Mouse (Mus musculus) myocyte (in vitro differentiated cells): ENCODE results near the gene Kctd4.

Source experiments
- CEBPB ChIP-seq: IDR thresholded peaks from 2 replicates; pipeline ENCODE4 v1.6.1; 2011; ENCODE audit warnings: mild to moderate bottlenecking, moderate library complexity; ENCODE audit not compliant: poor library complexity, insufficient read depth, severe bottlenecking
- E2F4 ChIP-seq: IDR thresholded peaks from one replicate; pipeline ENCODE4 v1.6.1; 2011; ENCODE audit warnings: mild to moderate bottlenecking, control low read depth, moderate library complexity; ENCODE audit not compliant: insufficient read depth
- MAX ChIP-seq: IDR thresholded peaks from one replicate; pipeline ENCODE4 v1.6.1; 2011; ENCODE audit warnings: low read depth, mild to moderate bottlenecking, control low read depth
- MYOD1 ChIP-seq, 3 experiments: IDR thresholded peaks; one replicate each; pipeline ENCODE4 v1.6.1; 2011; ENCODE audit warnings: control low read depth in 2 of 3, low read depth in 2 of 3, mild to moderate bottlenecking in 2 of 3, moderate library complexity in 1 of 3; ENCODE audit not compliant: insufficient read length in 2 of 3, control insufficient read depth in 1 of 3
- POLR2A ChIP-seq: IDR thresholded peaks from one replicate; pipeline ENCODE4 v1.6.1; 2011; ENCODE audit warnings: low read depth, mild to moderate bottlenecking, control low read depth, moderate library complexity; ENCODE audit not compliant: insufficient read length
- REST ChIP-seq: IDR thresholded peaks from one replicate; pipeline ENCODE4 v1.6.1; 2011; ENCODE audit warnings: mild to moderate bottlenecking, control low read depth, moderate library complexity; ENCODE audit not compliant: insufficient read depth, insufficient read length
- SRF ChIP-seq: IDR thresholded peaks from one replicate; pipeline ENCODE4 v1.6.1; 2011; ENCODE audit warnings: low read depth; ENCODE audit not compliant: control insufficient read depth, insufficient read length
- TCF12 ChIP-seq: IDR thresholded peaks from one replicate; pipeline ENCODE4 v1.6.1; 2011; ENCODE audit warnings: mild to moderate bottlenecking, control low read depth; ENCODE audit not compliant: poor library complexity, insufficient read depth, severe bottlenecking
- USF1 ChIP-seq: IDR thresholded peaks from one replicate; pipeline ENCODE4 v1.6.1; 2011; ENCODE audit warnings: low read depth, mild to moderate bottlenecking, control low read depth, moderate library complexity

DNA sequence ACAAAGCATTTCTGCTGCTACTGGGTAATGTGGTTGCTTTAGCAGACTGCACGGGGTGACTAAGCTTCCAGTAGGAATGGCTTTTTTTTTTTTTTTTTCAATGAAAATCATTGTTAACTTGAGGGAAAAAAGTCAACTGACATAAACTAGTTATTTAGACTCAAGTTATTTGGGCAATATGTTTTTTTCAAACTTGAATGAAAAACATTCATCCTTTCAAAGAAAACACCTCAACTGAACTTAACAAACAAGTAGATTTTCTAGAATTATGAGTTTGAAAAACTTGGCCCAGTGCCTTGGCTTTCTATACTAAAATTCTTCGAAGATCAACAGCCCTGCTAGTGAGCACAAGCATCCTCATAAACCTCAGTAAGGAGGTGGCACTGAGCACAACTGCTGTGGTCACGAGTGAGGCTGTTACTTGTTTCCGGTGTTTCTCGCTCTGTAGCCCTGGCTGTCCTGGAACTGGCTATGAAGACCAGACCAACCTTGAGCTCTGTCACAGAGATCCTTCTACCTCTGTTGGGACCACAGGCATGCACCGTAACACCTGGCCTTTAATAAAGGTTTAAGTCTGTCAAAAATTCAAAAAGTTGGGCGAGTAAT is 32.2 kb downstream of the Kctd4 start:
- TF ChIP-seq REST (no peak), MAX (no peak), CEBPB (no peak), POLR2A (no peak), USF1 (no peak), MYOD1 (IDR thresholded peaks at IDR 0.05; ENCODE audit: control insufficient read depth in 1 of 3, insufficient read length in 2 of 3, low read depth in 2 of 3) (no peak), SRF (no peak), TCF12 (no peak), E2F4 (no peak)
